Mouse (Mus musculus) embryo, embryonic 10 days (tissue): ENCODE measurements around the gene Gabbr2.
A peak's percentile ranks its signal among the peaks of the same experiment; 100 is the strongest.

Source experiments
- DNase-seq: peaks from one replicate; pipeline ENCODE4 v3.0.0-alpha.2; 2015; ENCODE audit warnings: low spot score

The Gabbr2 gene

GRCm38 (mm10) chr4:46759838-46760237 lies 231.8 kb downstream of the Gabbr2 start:
- no peak for DNase-seq

GRCm38 (mm10) chr4:46758340-46759041 lies 233.2 kb downstream of the Gabbr2 start:
- no peak for DNase-seq

DNA sequence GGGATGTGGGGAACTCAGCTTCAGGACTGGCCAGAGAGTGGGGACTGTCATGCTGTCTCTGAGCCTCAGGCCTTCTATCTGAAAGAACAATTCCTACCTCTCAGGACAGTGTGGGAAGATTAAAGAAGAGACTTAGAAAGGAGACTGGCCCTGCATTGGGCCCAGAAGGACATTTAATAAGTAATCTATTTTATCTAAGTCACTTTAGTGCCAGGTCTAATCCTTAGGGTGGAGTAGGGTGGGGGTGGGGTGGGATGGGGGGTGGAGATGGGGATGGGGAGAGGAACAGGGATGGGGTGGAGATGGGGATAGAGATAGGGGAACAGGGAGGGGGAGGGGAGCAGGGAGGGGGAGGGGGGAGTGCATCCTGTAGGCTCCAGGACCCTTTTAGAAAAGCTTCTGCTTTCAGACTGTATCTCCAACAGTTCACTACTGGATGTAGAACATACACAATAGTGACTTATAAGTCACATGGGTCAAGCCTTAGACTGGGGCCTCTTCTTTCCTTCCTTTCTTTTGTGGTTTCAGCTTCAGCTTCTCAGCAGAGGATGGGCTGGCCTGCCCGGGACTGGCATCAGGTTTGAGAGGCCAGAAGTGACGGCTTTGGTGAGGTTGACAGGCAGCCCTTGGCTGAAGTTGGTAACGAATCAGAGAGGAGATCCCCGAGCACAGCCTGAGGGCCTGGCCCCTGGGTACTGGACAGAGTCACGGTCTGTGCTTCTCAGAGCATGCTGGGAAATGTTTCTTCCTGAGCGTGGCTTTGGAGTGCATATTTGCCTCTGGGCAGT lies 237.1 kb downstream of the Gabbr2 start:
- no peak for DNase-seq

GRCm38 (mm10) chr4:46752306-46752705 lies 239.4 kb downstream of the Gabbr2 start:
- no peak for DNase-seq

GRCm38 (mm10) chr4:46749015-46749414 lies 242.7 kb downstream of the Gabbr2 start:
- no peak for DNase-seq

GRCm38 (mm10) chr4:46747007-46747746 lies 244.5 kb downstream of the Gabbr2 start:
- DNase-seq: no peak

GRCm38 (mm10) chr4:46745536-46745935 lies 246.1 kb downstream of the Gabbr2 start:
- no peak for DNase-seq

DNA sequence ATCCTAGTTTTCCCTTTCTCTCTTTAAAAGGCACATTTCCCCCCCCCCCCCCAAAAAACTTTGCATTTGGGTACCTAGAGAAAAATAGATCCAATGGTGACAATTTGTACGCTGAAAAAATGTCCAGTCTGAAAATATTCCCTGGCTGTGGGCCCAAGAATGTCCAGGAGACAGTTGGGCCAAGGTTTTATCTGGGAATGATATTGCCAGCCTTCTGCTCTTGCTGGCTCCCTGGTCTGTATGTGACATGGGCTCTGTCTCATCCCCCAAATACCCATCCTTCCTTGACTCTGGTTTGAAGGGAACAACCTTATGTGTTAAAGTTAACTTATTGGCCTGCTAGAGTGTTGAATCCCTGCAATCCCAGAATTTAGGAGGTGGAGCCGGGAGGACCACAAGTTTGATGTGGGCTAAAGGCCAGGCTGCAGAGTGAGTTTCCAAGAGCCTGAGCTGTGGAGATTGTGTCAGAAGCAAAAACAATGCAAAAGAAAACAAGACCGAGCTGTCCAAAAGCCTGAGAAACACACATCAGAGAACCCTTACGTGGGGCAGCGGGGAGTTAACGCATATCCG lies 247.0 kb downstream of the Gabbr2 start:
- DNase-seq: no peak

GRCm38 (mm10) chr4:46742601-46743000 lies 249.1 kb downstream of the Gabbr2 start:
- no peak for DNase-seq

DNA sequence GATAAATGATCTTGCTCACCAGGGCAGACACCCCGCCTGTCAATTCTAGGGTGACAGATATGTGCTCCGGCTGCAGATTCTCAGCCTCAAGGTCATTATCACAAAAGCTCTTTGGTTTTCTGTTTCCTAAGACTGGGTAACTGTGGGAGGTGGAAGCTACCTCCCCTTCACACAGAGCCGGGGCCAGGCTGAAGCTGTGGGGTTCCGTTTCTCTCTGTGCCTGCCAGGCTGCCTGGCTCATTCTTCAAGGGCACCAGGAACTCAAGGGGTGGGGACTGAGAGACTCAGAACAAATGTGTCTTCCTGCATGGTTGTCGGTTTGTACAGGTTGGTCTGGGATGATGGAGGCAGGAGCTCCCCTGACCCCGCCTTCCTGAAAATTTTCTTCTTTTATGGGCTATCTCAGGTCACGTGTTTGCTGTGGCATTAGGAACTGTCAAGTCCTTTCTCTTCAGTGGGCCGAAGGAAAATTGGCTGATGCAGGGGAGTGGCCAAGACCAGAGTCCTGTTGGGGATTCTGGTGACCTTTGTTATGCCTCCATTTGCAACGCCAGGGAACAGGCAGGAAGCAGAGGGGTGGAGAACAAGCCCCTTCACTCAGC lies 254.7 kb downstream of the Gabbr2 start:
- DNase-seq: no peak

- no peak for DNase-seq
These were observed 256.8 kb downstream of the Gabbr2 start for GRCm38 (mm10) chr4:46734906-46735305.

GRCm38 (mm10) chr4:46731590-46731989 lies 260.1 kb downstream of the Gabbr2 start:
- DNase-seq: peak; percentile 34

- DNase-seq: no peak
These were observed 262.2 kb downstream of the Gabbr2 start for GRCm38 (mm10) chr4:46729306-46730042.

GRCm38 (mm10) chr4:46728231-46728630 lies 263.4 kb downstream of the Gabbr2 start:
- DNase-seq: peak; percentile 42

- no peak for DNase-seq
These were observed 264.5 kb downstream of the Gabbr2 start for GRCm38 (mm10) chr4:46727153-46727552.

GRCm38 (mm10) chr4:46720821-46721557 lies 270.7 kb downstream of the Gabbr2 start:
- DNase-seq: no peak

GRCm38 (mm10) chr4:46720070-46720469 lies 271.6 kb downstream of the Gabbr2 start:
- DNase-seq: no peak

DNA sequence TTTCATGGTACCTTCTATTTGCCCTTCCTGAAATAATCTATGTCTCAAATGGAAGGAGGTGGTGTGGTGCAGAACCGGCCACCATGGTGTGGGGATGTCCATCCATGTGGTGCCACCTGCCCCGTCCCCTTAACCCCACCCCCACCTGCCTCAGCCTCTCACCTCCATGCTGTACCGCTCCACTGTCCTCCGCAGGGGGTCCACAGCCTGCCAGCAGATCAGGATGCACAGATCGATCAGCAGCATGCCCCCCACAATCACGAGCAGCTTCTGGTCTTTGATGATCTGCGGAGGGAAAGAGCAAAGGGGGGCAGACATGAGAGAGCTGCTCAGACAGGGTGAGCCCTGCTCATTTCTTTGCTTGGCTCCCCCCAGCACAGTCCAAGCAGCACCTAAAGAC lies 273.0 kb downstream of the Gabbr2 start:
- no peak for DNase-seq

GRCm38 (mm10) chr4:46717156-46717555 lies 274.5 kb downstream of the Gabbr2 start:
- no peak for DNase-seq

DNA sequence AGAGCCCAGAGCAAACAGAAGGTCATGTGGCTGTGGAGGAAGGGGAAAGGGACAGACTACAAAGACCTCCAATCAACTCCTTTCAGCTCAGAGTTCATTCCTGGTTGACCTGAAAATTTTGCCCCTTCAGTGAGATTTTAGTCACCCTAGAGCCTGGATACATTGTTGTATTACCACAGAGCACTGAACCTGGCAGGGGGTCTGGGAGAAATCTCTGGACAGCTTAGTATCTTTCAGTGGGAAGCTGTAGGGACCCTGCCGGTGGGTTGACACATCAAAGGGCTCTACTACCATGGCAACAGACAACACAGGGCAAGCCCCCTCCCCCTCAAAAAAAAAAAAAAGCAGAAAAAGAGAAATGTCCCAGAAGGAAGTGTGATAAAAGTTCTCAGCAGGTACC lies 275.3 kb downstream of the Gabbr2 start:
- peak; percentile 50 for DNase-seq

- no peak for DNase-seq
These were observed 281.1 kb downstream of the Gabbr2 start for GRCm38 (mm10) chr4:46710523-46710922.
